In genomic region chr12:73054576-73055185, GRCm38 (mm10) we compare ENCODE assay signal across 8 mouse cellular contexts. TPM values are rescaled to one million over a fixed set of nuclear protein-coding genes. Genes with fewer than 3 reads are reported as not detected.
DNase-seq lines count a peak whose midpoint lies in the region; ATAC-seq and TF ChIP-seq lines count a peak whose summit lies in the region.

No protein-coding gene starts in this region.

- WGBS in heart, embryonic 10.5 days: 18% methylated on average over 15 of the region's 15 CpGs
- WGBS in lung, embryonic 14.5 days: 26% methylated on average over 15 of the region's 15 CpGs
- 3% methylated on average over 15 of the region's 15 CpGs for WGBS in embryonic facial prominence, embryonic 13.5 days
- 11% methylated on average over 15 of the region's 15 CpGs for WGBS in neural tube, embryonic 11.5 days

- no peak for DNase-seq in heart, embryonic 10.5 days (ENCODE audit: low spot score)
- DNase-seq in heart, adult 9 months (ENCODE audit: low spot score in 2 of 2): no peak
- DNase-seq in lung, embryonic 14.5 days: no peak
- no peak for DNase-seq in lung, postnatal 10 days
- DNase-seq in neural tube, embryonic 11.5 days (ENCODE audit: low spot score): peak; percentile 22
- no peak for DNase-seq in thymus, postnatal 0 days (ENCODE audit: low spot score)
- DNase-seq in frontal cortex, postnatal 36 days (ENCODE audit: low spot score in 2 of 2): no peak

- peak overlapping the region; percentile 40; the same call in 1 of the 2 replicates for H3K9ac ChIP-seq in lung, embryonic 14.5 days
- peak overlapping the region; percentile 72; the same call in 1 of the 2 replicates for H3K9ac ChIP-seq in embryonic facial prominence, embryonic 13.5 days
- H3K9ac ChIP-seq in neural tube, embryonic 11.5 days (ENCODE audit: low read length): no peak overlapping the region

- peaks cover 35% of the 10 kb centered on the region for H3K4me1 ChIP-seq in heart, embryonic 10.5 days
- H3K4me1 ChIP-seq in lung, embryonic 14.5 days (ENCODE audit: insufficient read depth): no peaks in the 10 kb centered on the region
- H3K4me1 ChIP-seq in embryonic facial prominence, embryonic 13.5 days: peaks cover 48% of the 10 kb centered on the region
- 0 out of 2 replicates have a peak, but pooled peaks cover 8% of the 10 kb centered on the region for H3K4me1 ChIP-seq in neural tube, embryonic 11.5 days (ENCODE audit: control insufficient read depth, insufficient read depth, low read length)

- peaks cover 57% of the 10 kb centered on the region for H3K27me3 ChIP-seq in heart, embryonic 10.5 days (ENCODE audit: insufficient read depth, poor library complexity, severe bottlenecking)
- peaks cover 62% of the 10 kb centered on the region for H3K27me3 ChIP-seq in lung, embryonic 14.5 days (ENCODE audit: insufficient read depth, low read length)
- peaks cover 43% of the 10 kb centered on the region for H3K27me3 ChIP-seq in embryonic facial prominence, embryonic 13.5 days
- H3K27me3 ChIP-seq in neural tube, embryonic 11.5 days (ENCODE audit: control insufficient read depth, insufficient read depth, low read length): peaks cover 44% of the 10 kb centered on the region

- H3K36me3 ChIP-seq in heart, embryonic 10.5 days: no peaks in the 10 kb centered on the region
- no peaks in the 10 kb centered on the region for H3K36me3 ChIP-seq in lung, embryonic 14.5 days (ENCODE audit: insufficient read depth)
- no peaks in the 10 kb centered on the region for H3K36me3 ChIP-seq in embryonic facial prominence, embryonic 13.5 days
- no peaks in the 10 kb centered on the region for H3K36me3 ChIP-seq in neural tube, embryonic 11.5 days (ENCODE audit: control insufficient read depth, insufficient read depth, low read length)

- H3K4me2 ChIP-seq in lung, embryonic 14.5 days: peak overlapping the region; percentile 85
- peak overlapping the region; percentile 82 for H3K4me2 ChIP-seq in embryonic facial prominence, embryonic 13.5 days
- no peak overlapping the region for H3K4me2 ChIP-seq in neural tube, embryonic 11.5 days (ENCODE audit: low read depth)

- H3K27ac ChIP-seq in heart, embryonic 10.5 days: no peak overlapping the region
- no peak overlapping the region for H3K27ac ChIP-seq in lung, embryonic 14.5 days (ENCODE audit: low read depth)
- peak overlapping the region; percentile 89 for H3K27ac ChIP-seq in embryonic facial prominence, embryonic 13.5 days
- no peak overlapping the region for H3K27ac ChIP-seq in neural tube, embryonic 11.5 days (ENCODE audit: low read depth, low read length)

- H3K9me3 ChIP-seq in heart, embryonic 10.5 days: no peaks in the 10 kb centered on the region
- H3K9me3 ChIP-seq in lung, embryonic 14.5 days (ENCODE audit: low read depth, low read length): no peaks in the 10 kb centered on the region
- H3K9me3 ChIP-seq in embryonic facial prominence, embryonic 13.5 days: no peaks in the 10 kb centered on the region
- no peaks in the 10 kb centered on the region for H3K9me3 ChIP-seq in neural tube, embryonic 11.5 days (ENCODE audit: control insufficient read depth, low read length)

- no peak for ATAC-seq in lung, embryonic 14.5 days (ENCODE audit: insufficient read depth)
- ATAC-seq in embryonic facial prominence, embryonic 13.5 days (ENCODE audit: insufficient number of reproducible peaks, insufficient read depth, low FRiP score, low TSS enrichment, low read depth): no peak
- no peak for ATAC-seq in neural tube, embryonic 11.5 days (ENCODE audit: insufficient read depth, low FRiP score, low TSS enrichment)

- TF ChIP-seq CTCF in lung, embryonic 14.5 days (IDR thresholded peaks at IDR 0.05; ENCODE audit: low read depth): no peak

- peak overlapping the region; percentile 78; the same call in 1 of the 2 replicates for H3K4me3 ChIP-seq in heart, embryonic 10.5 days
- H3K4me3 ChIP-seq in lung, embryonic 14.5 days (ENCODE audit: low read depth, low read length): peak overlapping the region; percentile 49
- H3K4me3 ChIP-seq in embryonic facial prominence, embryonic 13.5 days: peak overlapping the region; percentile 62
- H3K4me3 ChIP-seq in neural tube, embryonic 11.5 days (ENCODE audit: low read depth, low read length): no peak overlapping the region

RNA-seq across cellular contexts. Expression of gene Six1, which starts 1.0 kb away (rescaled TPM):
- 2.5 and 5.4 TPM in 2 replicates for polyA plus RNA-seq in heart, embryonic 10.5 days (2016; fragmentation: Nextera tagmentation; extraction: Ambion mirVana)
- 0.45 and 0.53 TPM in 2 replicates for polyA plus RNA-seq in lung, embryonic 14.5 days (2014; fragmentation: Nextera tagmentation; extraction: Ambion mirVana)
- 34.3 and 35.0 TPM in 2 replicates for polyA plus RNA-seq in embryonic facial prominence, embryonic 13.5 days (2015; fragmentation: Nextera tagmentation; extraction: Ambion mirVana)
- polyA plus RNA-seq in neural tube, embryonic 11.5 days (2014; fragmentation: Nextera tagmentation; extraction: Ambion mirVana): 32.7 and 34.9 TPM in 2 replicates
- 11.2 and 13.3 TPM in 2 replicates for polyA plus RNA-seq in thymus, postnatal 0 days (2015; fragmentation: Nextera tagmentation; extraction: Ambion mirVana)

RNA-seq across cellular contexts. Expression of gene Six4, which starts 58.6 kb away (rescaled TPM):
- 3.4 and 5.8 TPM in 2 replicates for polyA plus RNA-seq in heart, embryonic 10.5 days (2016; fragmentation: Nextera tagmentation; extraction: Ambion mirVana)
- 3.4 and 3.8 TPM in 2 replicates for polyA plus RNA-seq in lung, embryonic 14.5 days (2014; fragmentation: Nextera tagmentation; extraction: Ambion mirVana)
- polyA plus RNA-seq in embryonic facial prominence, embryonic 13.5 days (2015; fragmentation: Nextera tagmentation; extraction: Ambion mirVana): 6.5 and 7.2 TPM in 2 replicates
- polyA plus RNA-seq in neural tube, embryonic 11.5 days (2014; fragmentation: Nextera tagmentation; extraction: Ambion mirVana): 8.5 and 9.7 TPM in 2 replicates
- 1.8 TPM in 2 replicates for polyA plus RNA-seq in thymus, postnatal 0 days (2015; fragmentation: Nextera tagmentation; extraction: Ambion mirVana)
